Mouse (Mus musculus): ENCODE data around the gene Bloc1s5.
"Not testable (repeated sequence)": the region's sequence is repeated elsewhere in the genome, so short reads cannot be mapped to it uniquely, and the experiment has no call there.

DNA sequence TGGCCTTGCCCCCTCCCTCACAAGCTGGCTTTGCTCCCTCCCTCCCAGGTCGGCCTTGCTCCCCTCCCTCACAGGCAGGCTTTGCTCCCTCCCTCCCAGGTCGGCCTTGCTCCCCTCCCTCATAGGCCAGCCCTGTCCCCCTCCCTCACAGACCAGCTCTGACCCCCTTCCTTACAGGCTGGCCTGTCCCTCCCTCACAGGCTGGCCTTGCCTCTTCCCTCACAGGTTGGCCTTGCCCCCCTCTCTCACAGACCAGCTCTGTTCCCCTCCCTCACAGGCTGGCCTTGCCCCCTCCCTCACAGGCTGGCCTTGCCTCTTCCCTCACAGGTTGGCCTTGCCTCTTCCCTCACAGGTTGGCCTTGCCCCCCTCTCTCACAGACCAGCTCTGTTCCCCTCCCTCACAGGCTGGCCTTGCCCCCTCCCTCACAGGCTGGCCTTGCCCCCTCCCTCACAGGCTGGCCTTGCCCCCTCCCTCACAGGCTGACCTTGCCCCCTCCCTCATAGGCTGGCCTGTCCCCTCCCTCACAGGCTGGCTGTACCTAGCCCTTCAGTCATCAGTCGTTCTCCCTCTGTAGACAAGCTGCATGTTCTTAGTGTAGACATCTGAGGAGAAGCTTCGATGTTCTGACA is 16.8 kb downstream of the Bloc1s5 start:
- TF ChIP-seq CTCF (IDR thresholded peaks at IDR 0.05; ENCODE audit: low read depth, low read length); POLR2A (IDR thresholded peaks at IDR 0.05; ENCODE audit: extremely low read depth, insufficient read depth, low read length): not testable (repeated sequence)
